Mouse (Mus musculus): Measurements from ENCODE around the gene Rbm47.

DNA sequence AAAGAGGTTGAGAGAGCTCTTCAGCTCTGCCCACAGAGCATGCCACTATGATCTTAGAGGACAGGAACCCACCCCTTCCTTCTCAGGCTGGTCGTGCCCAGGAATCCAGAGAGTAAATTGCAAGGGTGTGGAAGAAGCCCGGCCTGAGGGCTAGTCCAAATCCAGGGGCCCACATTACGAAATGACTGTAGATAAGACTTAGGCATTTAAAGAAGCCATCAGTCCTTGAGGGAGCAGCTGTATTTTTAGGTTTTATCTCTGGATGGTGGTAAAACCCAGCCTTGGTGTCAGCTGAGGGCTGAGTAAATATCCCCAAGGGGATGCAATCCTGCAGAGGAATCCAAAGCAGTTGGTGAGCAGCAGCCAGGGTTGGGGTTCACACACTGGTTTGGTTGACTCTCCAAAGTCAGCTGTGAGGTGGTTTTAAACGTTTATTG lies 6.7 kb downstream of the Rbm47 start:
- no peak for TF ChIP-seq CTCF (IDR thresholded peaks at IDR 0.05; ENCODE audit: extremely low read depth, insufficient read length, insufficient replicate concordance, low read depth, low read length)
- no peak for TF ChIP-seq POLR2A (IDR thresholded peaks at IDR 0.05; ENCODE audit: low read depth, low read length)

Data from small intestine, adult 2 months (tissue).